Mouse (Mus musculus): ENCODE results near the gene Slc23a2. TPM values are rescaled to one million over a fixed set of nuclear protein-coding genes. Genes with fewer than 3 reads are reported as not detected.

Slc23a2 gene
- polyA plus RNA-seq, 1 experiment from 2014 or later, result 12.5 TPM

- Histone ChIP-seq H3K4me3 (replicated peaks) (no peak overlapping the region), H3K4me2 (no peak overlapping the region), H3K36me3 (no peaks in the 10 kb centered on the region), H3K4me1 (replicated peaks) (no peaks in the 10 kb centered on the region), H3K9ac (replicated peaks) (no peak overlapping the region), H3K27me3 (0 out of 2 replicates have a peak, but pooled peaks cover 4% of the 10 kb centered on the region), H3K9me3 (no peaks in the 10 kb centered on the region), H3K27ac (no peak overlapping the region)
- 69% methylated on average over 4 of the region's 4 CpGs for WGBS
- ATAC-seq (ENCODE audit: insufficient number of reproducible peaks, insufficient read depth, low FRiP score, low TSS enrichment, low read depth), result no peak
These were observed 12.6 kb upstream of the Slc23a2 start for GRCm38 (mm10) chr2:132157482-132157881.

- H3K4me2 ChIP-seq, result no peak overlapping the region
- no peak overlapping the region for H3K4me3 ChIP-seq (replicated peaks)
- H3K9ac ChIP-seq (replicated peaks), result no peak overlapping the region
- WGBS, result 52% methylated on average over 5 of the region's 5 CpGs
- H3K36me3 ChIP-seq, result no peaks in the 10 kb centered on the region
- no peak for ATAC-seq (ENCODE audit: insufficient number of reproducible peaks, insufficient read depth, low FRiP score, low TSS enrichment, low read depth)
- no peaks in the 10 kb centered on the region for H3K4me1 ChIP-seq (replicated peaks)
- H3K27ac ChIP-seq, result no peak overlapping the region
- H3K27me3 ChIP-seq, result peaks cover 8% of the 10 kb centered on the region; the same call in 1 of the 2 replicates
- H3K9me3 ChIP-seq, result no peaks in the 10 kb centered on the region
These were observed 7.8 kb upstream of the Slc23a2 start for GRCm38 (mm10) chr2:132152670-132153069.

GRCm38 (mm10) chr2:132151592-132151991 lies 6.7 kb upstream of the Slc23a2 start:
- Histone ChIP-seq H3K27ac (no peak overlapping the region), H3K36me3 (no peaks in the 10 kb centered on the region), H3K9ac (replicated peaks) (no peak overlapping the region), H3K4me1 (replicated peaks) (no peaks in the 10 kb centered on the region), H3K4me2 (no peak overlapping the region), H3K4me3 (replicated peaks) (no peak overlapping the region), H3K9me3 (no peaks in the 10 kb centered on the region), H3K27me3 (peaks cover 15% of the 10 kb centered on the region; the same call in 1 of the 2 replicates)
- no peak for ATAC-seq (ENCODE audit: insufficient number of reproducible peaks, insufficient read depth, low FRiP score, low TSS enrichment, low read depth)
- 79% methylated on average over 6 of the region's 6 CpGs for WGBS

- 37% methylated on average over 1 of the region's 1 CpGs for WGBS
- Histone ChIP-seq H3K9ac (replicated peaks) (no peak overlapping the region), H3K27ac (no peak overlapping the region), H3K27me3 (peaks cover 20% of the 10 kb centered on the region; the same call in 1 of the 2 replicates), H3K4me1 (replicated peaks) (no peaks in the 10 kb centered on the region), H3K4me2 (no peak overlapping the region), H3K9me3 (no peaks in the 10 kb centered on the region), H3K4me3 (replicated peaks) (no peak overlapping the region), H3K36me3 (no peaks in the 10 kb centered on the region)
- ATAC-seq (ENCODE audit: insufficient number of reproducible peaks, insufficient read depth, low FRiP score, low TSS enrichment, low read depth), result no peak
These were observed 6.0 kb upstream of the Slc23a2 start for GRCm38 (mm10) chr2:132150926-132151325.

GRCm38 (mm10) chr2:132146502-132146901 lies 1.6 kb upstream of the Slc23a2 start:
- peaks cover 15% of the 10 kb centered on the region for H3K4me1 ChIP-seq (replicated peaks)
- no peak overlapping the region for H3K4me2 ChIP-seq
- ATAC-seq (ENCODE audit: insufficient number of reproducible peaks, insufficient read depth, low FRiP score, low TSS enrichment, low read depth), result no peak
- H3K27ac ChIP-seq, result no peak overlapping the region
- peaks cover 27% of the 10 kb centered on the region for H3K27me3 ChIP-seq
- no peak overlapping the region for H3K4me3 ChIP-seq (replicated peaks)
- no peaks in the 10 kb centered on the region for H3K9me3 ChIP-seq
- WGBS, result 15% methylated on average over 4 of the region's 4 CpGs
- H3K36me3 ChIP-seq, result peaks cover 6% of the 10 kb centered on the region
- no peak overlapping the region for H3K9ac ChIP-seq (replicated peaks)

- H3K9ac ChIP-seq (replicated peaks), result peak overlapping the region; percentile 79
- no peaks in the 10 kb centered on the region for H3K9me3 ChIP-seq
- peak overlapping the region; percentile 89 for H3K4me2 ChIP-seq
- peaks cover 25% of the 10 kb centered on the region for H3K27me3 ChIP-seq
- H3K4me1 ChIP-seq (replicated peaks), result peaks cover 15% of the 10 kb centered on the region
- H3K36me3 ChIP-seq, result peaks cover 6% of the 10 kb centered on the region
- no peak overlapping the region for H3K27ac ChIP-seq
- no peak for ATAC-seq (ENCODE audit: insufficient number of reproducible peaks, insufficient read depth, low FRiP score, low TSS enrichment, low read depth)
- peak overlapping the region; percentile 90 for H3K4me3 ChIP-seq (replicated peaks)
- WGBS, result 2% methylated on average over 55 of the region's 66 CpGs
These were observed 673 bp downstream of the Slc23a2 start for GRCm38 (mm10) chr2:132143943-132144927.

- H3K36me3 ChIP-seq, result peaks cover 6% of the 10 kb centered on the region
- peaks cover 15% of the 10 kb centered on the region for H3K4me1 ChIP-seq (replicated peaks)
- peaks cover 23% of the 10 kb centered on the region for H3K27me3 ChIP-seq
- ATAC-seq (ENCODE audit: insufficient number of reproducible peaks, insufficient read depth, low FRiP score, low TSS enrichment, low read depth), result no peak
- no peak overlapping the region for H3K9ac ChIP-seq (replicated peaks)
- no peak overlapping the region for H3K27ac ChIP-seq
- 88% methylated on average over 8 of the region's 8 CpGs for WGBS
- H3K4me2 ChIP-seq, result no peak overlapping the region
- H3K9me3 ChIP-seq, result no peaks in the 10 kb centered on the region
- no peak overlapping the region for H3K4me3 ChIP-seq (replicated peaks)
These were observed 2.3 kb downstream of the Slc23a2 start for GRCm38 (mm10) chr2:132142606-132143005.

GRCm38 (mm10) chr2:132140536-132140935 lies 4.4 kb downstream of the Slc23a2 start:
- no peak overlapping the region for H3K4me3 ChIP-seq (replicated peaks)
- peaks cover 14% of the 10 kb centered on the region for H3K4me1 ChIP-seq (replicated peaks)
- H3K27me3 ChIP-seq, result peaks cover 4% of the 10 kb centered on the region
- no peaks in the 10 kb centered on the region for H3K9me3 ChIP-seq
- 78% methylated on average over 10 of the region's 10 CpGs for WGBS
- no peak overlapping the region for H3K4me2 ChIP-seq
- peaks cover 6% of the 10 kb centered on the region for H3K36me3 ChIP-seq
- no peak overlapping the region for H3K9ac ChIP-seq (replicated peaks)
- no peak overlapping the region for H3K27ac ChIP-seq
- ATAC-seq (ENCODE audit: insufficient number of reproducible peaks, insufficient read depth, low FRiP score, low TSS enrichment, low read depth), result no peak

- Histone ChIP-seq H3K27ac (no peak overlapping the region), H3K4me3 (replicated peaks) (no peak overlapping the region), H3K9ac (replicated peaks) (no peak overlapping the region), H3K9me3 (no peaks in the 10 kb centered on the region), H3K36me3 (peaks cover 6% of the 10 kb centered on the region), H3K4me2 (no peak overlapping the region), H3K4me1 (replicated peaks) (peaks cover 7% of the 10 kb centered on the region), H3K27me3 (no peaks in the 10 kb centered on the region)
- no peak for ATAC-seq (ENCODE audit: insufficient number of reproducible peaks, insufficient read depth, low FRiP score, low TSS enrichment, low read depth)
- WGBS, result 97% methylated on average over 2 of the region's 2 CpGs
These were observed 5.8 kb downstream of the Slc23a2 start for GRCm38 (mm10) chr2:132139099-132139498.

- Histone ChIP-seq H3K4me3 (replicated peaks) (no peak overlapping the region), H3K36me3 (no peaks in the 10 kb centered on the region), H3K9ac (replicated peaks) (no peak overlapping the region), H3K27me3 (no peaks in the 10 kb centered on the region), H3K4me2 (no peak overlapping the region), H3K9me3 (no peaks in the 10 kb centered on the region), H3K4me1 (replicated peaks) (peaks cover 9% of the 10 kb centered on the region), H3K27ac (no peak overlapping the region)
- no peak for ATAC-seq (ENCODE audit: insufficient number of reproducible peaks, insufficient read depth, low FRiP score, low TSS enrichment, low read depth)
- 81% methylated on average over 8 of the region's 8 CpGs for WGBS
These were observed 8.9 kb downstream of the Slc23a2 start for GRCm38 (mm10) chr2:132135876-132136637.

GRCm38 (mm10) chr2:132134758-132135157 lies 10.2 kb downstream of the Slc23a2 start:
- Histone ChIP-seq H3K4me3 (replicated peaks) (no peak overlapping the region), H3K36me3 (no peaks in the 10 kb centered on the region), H3K27ac (no peak overlapping the region), H3K4me2 (no peak overlapping the region), H3K9me3 (no peaks in the 10 kb centered on the region), H3K27me3 (no peaks in the 10 kb centered on the region), H3K4me1 (replicated peaks) (peaks cover 9% of the 10 kb centered on the region), H3K9ac (replicated peaks) (no peak overlapping the region)
- 84% methylated on average over 4 of the region's 4 CpGs for WGBS
- no peak for ATAC-seq (ENCODE audit: insufficient number of reproducible peaks, insufficient read depth, low FRiP score, low TSS enrichment, low read depth)
